Mouse (Mus musculus): ENCODE measurements around the gene Rimbp2. TPM values are rescaled to one million over a fixed set of nuclear protein-coding genes. Genes with fewer than 3 reads are reported as not detected.
"Not testable (repeated sequence)": the region's sequence is repeated elsewhere in the genome, so short reads cannot be mapped to it uniquely, and the experiment has no call there.

Rimbp2 gene
- polyA plus RNA-seq, 1 experiment from 2014 or later: 6.8 TPM

DNA sequence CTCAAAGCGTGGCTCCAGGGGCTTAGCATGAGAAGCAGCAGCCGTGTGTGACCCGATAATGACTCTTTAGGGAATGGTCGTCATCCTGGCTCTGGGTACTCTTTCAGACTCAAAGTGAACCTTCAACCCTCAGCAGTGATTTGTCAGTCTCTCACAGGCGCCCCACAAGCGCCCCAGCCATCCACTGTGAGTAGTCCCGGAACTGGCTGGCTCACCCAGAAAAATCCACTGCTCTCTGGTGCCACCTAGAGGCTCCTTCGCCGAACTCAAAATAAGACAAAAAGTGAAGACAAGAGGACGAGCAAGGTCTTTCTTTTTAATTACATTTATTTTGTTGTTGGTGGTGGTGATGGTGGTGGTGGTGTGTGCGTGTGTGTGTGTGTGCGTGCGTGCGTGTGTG, 18.0 kb upstream of the Rimbp2 start:
- H3K9ac ChIP-seq: no peak overlapping the region
- H3K27ac ChIP-seq: no peak overlapping the region
- no peak overlapping the region for H3K4me2 ChIP-seq
- no peaks in the 10 kb centered on the region for H3K9me3 ChIP-seq
- 15% methylated on average over 14 of the region's 14 CpGs for WGBS
- peak; percentile 58; the same call in 1 of the 2 replicates for ATAC-seq (replicated peaks)
- no peaks in the 10 kb centered on the region for H3K4me1 ChIP-seq
- H3K4me3 ChIP-seq: no peak overlapping the region
- H3K27me3 ChIP-seq (replicated peaks): no peaks in the 10 kb centered on the region
- H3K36me3 ChIP-seq (replicated peaks): no peaks in the 10 kb centered on the region

DNA sequence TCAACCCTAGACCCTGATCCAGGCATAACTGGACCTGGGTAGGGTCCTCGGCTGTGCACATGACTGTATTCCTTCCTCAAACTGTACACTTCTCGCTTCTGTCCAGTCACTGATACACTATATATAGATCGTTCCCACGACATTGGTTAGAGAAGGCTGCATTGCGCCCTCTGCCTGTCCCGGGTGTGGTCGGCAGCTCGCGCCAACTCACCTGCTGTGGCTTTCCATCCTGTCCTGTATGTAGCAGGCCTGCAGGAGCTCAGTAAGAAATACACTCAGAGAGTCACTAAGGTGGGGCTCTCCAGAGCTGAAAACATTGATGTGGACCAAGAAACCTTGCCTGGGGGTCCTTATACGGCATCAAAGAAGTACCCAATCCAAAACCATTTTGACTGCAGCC, 17.6 kb upstream of the Rimbp2 start:
- H3K9ac ChIP-seq: no peak overlapping the region
- no peak for ATAC-seq (replicated peaks)
- H3K4me1 ChIP-seq: no peaks in the 10 kb centered on the region
- no peak overlapping the region for H3K4me3 ChIP-seq
- no peak overlapping the region for H3K4me2 ChIP-seq
- no peak overlapping the region for H3K27ac ChIP-seq
- no peaks in the 10 kb centered on the region for H3K27me3 ChIP-seq (replicated peaks)
- 67% methylated on average over 10 of the region's 10 CpGs for WGBS
- no peaks in the 10 kb centered on the region for H3K9me3 ChIP-seq
- H3K36me3 ChIP-seq (replicated peaks): no peaks in the 10 kb centered on the region

DNA sequence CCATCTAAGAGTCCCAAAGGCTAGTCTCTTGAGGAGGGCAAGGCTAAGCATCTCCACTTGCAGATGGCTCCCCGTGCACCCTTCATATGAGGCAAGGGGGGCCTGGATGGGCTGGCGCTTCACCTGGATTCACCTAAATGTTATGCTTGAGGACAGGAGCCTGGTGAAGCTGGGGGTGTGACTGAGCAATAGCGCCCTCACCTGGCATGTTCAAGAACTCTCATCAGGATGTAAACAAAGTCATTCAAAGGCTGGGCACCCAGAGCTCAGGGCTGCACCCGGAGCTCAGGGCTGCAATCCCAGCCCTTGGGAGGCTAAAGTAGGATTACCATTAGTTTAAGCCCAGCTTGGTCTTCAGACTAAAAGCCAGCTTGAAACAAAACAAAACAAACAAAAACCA, 11.1 kb upstream of the Rimbp2 start:
- H3K27me3 ChIP-seq (replicated peaks): no peaks in the 10 kb centered on the region
- H3K9ac ChIP-seq: no peak overlapping the region
- 57% methylated on average over 4 of the region's 4 CpGs for WGBS
- H3K36me3 ChIP-seq (replicated peaks): no peaks in the 10 kb centered on the region
- H3K4me1 ChIP-seq: no peaks in the 10 kb centered on the region
- no peak overlapping the region for H3K4me2 ChIP-seq
- H3K27ac ChIP-seq: no peak overlapping the region
- no peak for ATAC-seq (replicated peaks)
- no peaks in the 10 kb centered on the region for H3K9me3 ChIP-seq
- no peak overlapping the region for H3K4me3 ChIP-seq

DNA sequence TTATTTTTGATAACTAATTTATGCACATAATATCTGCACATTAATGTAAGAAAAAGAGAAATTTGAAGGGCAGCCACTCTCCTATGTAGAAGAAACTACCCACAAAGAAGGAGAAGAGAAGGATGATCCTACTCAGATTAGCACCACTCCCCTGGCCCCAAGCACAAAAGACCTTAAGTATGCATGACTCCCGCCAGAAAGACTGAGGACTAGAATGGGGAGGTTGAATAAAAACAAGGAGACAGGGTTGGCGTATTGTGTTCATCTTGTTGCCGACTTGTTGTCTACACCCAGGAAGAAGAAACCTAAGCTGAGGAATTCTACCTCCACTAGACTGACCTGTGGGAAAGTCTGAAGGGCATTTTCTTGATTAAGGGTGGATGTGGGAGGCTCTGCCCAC, 5.6 kb upstream of the Rimbp2 start:
- Histone ChIP-seq H3K27me3 (replicated peaks) (no peaks in the 10 kb centered on the region), H3K9ac (no peak overlapping the region), H3K36me3 (replicated peaks) (no peaks in the 10 kb centered on the region), H3K4me3 (no peak overlapping the region), H3K27ac (no peak overlapping the region), H3K4me1 (peaks cover under 1% of the 10 kb centered on the region; the same call in 1 of the 2 replicates), H3K9me3 (no peaks in the 10 kb centered on the region), H3K4me2 (no peak overlapping the region)
- ATAC-seq (replicated peaks): no peak
- 79% methylated on average over 3 of the region's 3 CpGs for WGBS

DNA sequence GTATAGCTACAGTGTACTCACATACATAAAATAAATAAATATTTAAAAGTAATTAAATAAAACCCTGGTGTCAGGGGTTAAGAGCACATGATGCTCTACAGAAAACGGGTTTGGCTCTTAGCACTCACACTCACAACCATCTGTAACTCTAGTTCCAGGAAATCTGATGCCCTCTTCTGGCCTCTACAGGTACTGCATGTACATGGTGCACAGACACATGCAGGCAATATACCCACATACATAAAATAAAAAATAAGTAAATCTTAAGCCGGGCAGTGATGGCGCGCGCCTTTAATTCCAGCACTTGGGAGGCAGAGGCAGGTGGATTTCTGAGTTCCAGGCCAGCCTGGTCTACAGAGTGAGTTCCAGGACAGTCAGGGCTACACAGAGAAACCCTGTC, 1.1 kb upstream of the Rimbp2 start:
- not testable (repeated sequence) for H3K36me3 ChIP-seq (replicated peaks); H3K4me2 ChIP-seq; H3K9me3 ChIP-seq; H3K27ac ChIP-seq; H3K9ac ChIP-seq; H3K4me3 ChIP-seq; ATAC-seq (replicated peaks); H3K27me3 ChIP-seq (replicated peaks)
- WGBS: 92% methylated on average over 5 of the region's 5 CpGs
- peaks cover 15% of the 10 kb centered on the region; the same call in 1 of the 2 replicates for H3K4me1 ChIP-seq

DNA sequence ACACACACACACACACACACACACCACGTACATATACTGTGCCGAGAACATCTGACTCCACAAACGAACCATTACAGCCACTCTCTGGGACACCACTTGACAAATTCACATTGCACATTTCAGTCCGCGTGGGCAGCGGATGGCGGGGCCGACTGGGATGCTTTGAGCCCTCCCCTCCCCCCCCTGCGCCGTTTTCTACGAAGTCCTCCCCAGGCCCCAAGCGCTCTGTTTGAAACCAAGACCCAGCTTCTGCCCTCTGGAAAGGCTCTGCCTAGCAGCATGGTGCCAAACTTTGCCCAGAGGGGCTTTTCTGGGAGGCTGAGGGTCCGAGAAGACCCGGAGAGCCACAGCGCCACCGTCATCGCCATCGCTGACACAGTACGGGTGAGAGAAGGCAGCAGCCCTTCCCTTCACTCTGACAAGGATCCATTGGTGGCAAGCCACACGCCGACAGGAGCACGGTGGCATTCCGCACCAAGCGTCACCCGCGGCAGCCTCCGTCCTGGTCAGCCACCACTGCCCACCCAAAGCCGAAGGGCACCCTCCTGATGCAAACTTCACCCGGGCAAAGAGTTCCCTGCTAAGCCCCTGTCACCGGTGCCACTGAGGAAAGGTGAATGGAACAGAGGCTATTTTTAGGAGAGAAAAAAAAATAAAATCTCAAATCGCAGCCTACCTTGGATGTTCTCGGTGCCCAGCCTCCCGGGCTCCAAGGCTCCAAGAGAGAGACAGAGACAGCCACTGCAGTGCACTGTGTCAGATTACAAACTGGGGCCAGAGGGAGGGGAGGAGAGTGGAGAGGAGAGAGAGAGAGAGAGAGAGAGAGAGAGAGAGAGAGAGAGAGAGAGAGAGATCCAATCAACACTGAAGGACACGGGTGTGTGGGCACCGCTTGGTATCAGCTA, 743 bp downstream of the Rimbp2 start:
- H3K36me3 ChIP-seq (replicated peaks): no peaks in the 10 kb centered on the region
- peak overlapping the region; percentile 64 for H3K4me3 ChIP-seq
- ATAC-seq (replicated peaks): peak; percentile 76
- H3K27ac ChIP-seq: peak overlapping the region; percentile 90
- H3K9ac ChIP-seq: peak overlapping the region; percentile 66
- H3K4me1 ChIP-seq: peaks cover 15% of the 10 kb centered on the region; the same call in 1 of the 2 replicates
- peak overlapping the region; percentile 70 for H3K4me2 ChIP-seq
- WGBS: 1% methylated on average over 35 of the region's 35 CpGs
- H3K27me3 ChIP-seq (replicated peaks): no peaks in the 10 kb centered on the region
- no peaks in the 10 kb centered on the region for H3K9me3 ChIP-seq

DNA sequence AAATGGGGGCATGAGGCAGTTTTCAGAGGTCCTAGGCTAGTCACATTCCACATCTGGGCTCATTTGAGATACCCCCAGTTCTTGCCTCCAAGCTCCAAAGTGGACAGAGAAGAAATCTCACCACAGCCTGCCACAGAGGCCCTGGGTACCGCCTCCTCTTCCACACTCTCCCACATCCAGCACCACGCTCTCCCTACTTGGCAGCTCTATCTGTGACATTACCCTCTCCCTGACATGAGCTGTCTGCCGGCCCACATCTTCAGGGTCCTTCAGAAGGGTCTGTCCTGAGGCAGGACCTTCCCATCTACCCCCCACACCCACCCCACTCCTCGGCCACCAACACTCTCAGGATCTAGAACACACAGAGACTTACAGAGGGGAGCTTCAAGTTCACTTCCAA, 1.8 kb downstream of the Rimbp2 start:
- Histone ChIP-seq H3K27ac (peak overlapping the region; percentile 90; the same call in 1 of the 2 replicates), H3K9me3 (no peaks in the 10 kb centered on the region), H3K27me3 (replicated peaks) (no peaks in the 10 kb centered on the region), H3K36me3 (replicated peaks) (no peaks in the 10 kb centered on the region), H3K9ac (peak overlapping the region; percentile 66), H3K4me2 (peak overlapping the region; percentile 70), H3K4me1 (peaks cover 15% of the 10 kb centered on the region; the same call in 1 of the 2 replicates), H3K4me3 (peak overlapping the region; percentile 64)
- WGBS: 52% methylated on average over 4 of the region's 4 CpGs
- no peak for ATAC-seq (replicated peaks)

DNA sequence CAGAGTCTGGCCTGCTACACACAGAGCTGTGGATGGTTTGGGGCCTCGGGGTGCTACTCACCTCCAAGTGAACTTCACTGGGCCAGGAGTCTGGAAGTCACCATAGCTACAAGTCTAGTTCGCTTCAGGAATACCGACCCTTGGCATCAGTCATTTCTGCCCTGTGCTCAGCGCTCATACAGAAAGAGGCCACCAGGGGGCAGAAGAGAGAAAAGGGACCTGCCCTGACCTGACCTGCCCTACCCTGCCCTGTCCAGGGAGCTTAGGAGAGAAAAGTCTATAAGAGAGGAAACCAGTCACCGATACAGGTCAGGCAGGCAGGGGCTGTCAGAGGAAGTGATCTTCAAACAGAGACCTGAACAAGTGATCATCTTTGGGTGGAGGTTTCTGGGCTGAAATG, 6.2 kb downstream of the Rimbp2 start:
- Histone ChIP-seq H3K36me3 (replicated peaks) (no peaks in the 10 kb centered on the region), H3K9me3 (no peaks in the 10 kb centered on the region), H3K4me2 (no peak overlapping the region), H3K9ac (no peak overlapping the region), H3K4me3 (no peak overlapping the region), H3K4me1 (peaks cover 8% of the 10 kb centered on the region; the same call in 1 of the 2 replicates), H3K27ac (no peak overlapping the region), H3K27me3 (replicated peaks) (no peaks in the 10 kb centered on the region)
- 80% methylated on average over 5 of the region's 5 CpGs for WGBS
- no peak for ATAC-seq (replicated peaks)

DNA sequence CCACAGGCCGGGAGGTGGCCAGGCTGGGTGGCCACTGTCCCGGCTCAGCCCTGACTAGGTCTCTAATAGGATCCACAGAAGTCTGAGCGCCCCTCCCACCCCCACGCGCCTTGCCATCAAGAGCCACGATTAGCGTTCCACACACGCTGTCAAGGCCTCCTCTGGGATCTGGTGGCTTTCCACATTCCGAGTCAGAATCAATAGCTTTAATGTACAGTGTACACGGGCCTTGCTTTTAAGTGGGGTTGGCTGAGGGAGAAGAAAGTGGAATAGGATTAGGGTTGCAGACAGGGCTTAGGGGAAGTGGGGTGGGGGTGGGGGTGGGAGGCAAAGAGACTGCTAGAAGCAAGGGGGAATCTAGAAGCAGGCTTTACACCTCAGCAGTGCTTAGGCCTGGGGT, 12.8 kb downstream of the Rimbp2 start:
- Histone ChIP-seq H3K27me3 (replicated peaks) (no peaks in the 10 kb centered on the region), H3K4me1 (peaks cover 6% of the 10 kb centered on the region; the same call in 1 of the 2 replicates), H3K4me2 (no peak overlapping the region), H3K36me3 (replicated peaks) (no peaks in the 10 kb centered on the region), H3K9ac (no peak overlapping the region), H3K9me3 (no peaks in the 10 kb centered on the region), H3K27ac (no peak overlapping the region), H3K4me3 (no peak overlapping the region)
- ATAC-seq (replicated peaks): 0 out of 2 replicates have a peak, but pooled peaks have one; percentile 33
- 52% methylated on average over 10 of the region's 10 CpGs for WGBS

DNA sequence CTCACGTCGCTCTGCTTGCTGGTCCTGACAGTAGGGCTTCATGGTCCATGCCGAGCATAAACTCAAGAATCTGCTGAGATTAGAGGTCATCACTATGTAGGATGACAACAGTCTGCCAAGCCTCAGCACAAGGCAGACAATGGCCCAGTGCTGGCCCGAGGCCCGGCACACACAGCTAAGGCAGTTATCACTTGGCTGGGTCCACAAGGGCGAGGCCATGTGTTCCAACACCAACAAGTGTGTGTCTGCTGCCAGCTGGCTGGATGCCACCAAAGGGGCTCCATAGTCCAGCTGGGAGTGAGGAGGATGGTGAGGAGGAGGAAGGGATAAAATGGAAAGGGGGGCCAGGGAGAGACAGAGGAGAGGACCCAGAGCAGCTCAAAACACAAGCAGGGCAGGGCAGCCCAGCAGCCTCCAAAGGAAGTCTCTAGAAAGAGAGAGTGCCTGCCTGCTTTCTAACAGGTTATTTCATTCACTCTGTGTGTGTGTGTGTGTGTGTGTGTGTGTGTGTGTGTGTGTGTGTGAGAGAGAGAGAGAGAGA, 17.9 kb downstream of the Rimbp2 start:
- no peaks in the 10 kb centered on the region for H3K27me3 ChIP-seq (replicated peaks)
- ATAC-seq (replicated peaks): no peak
- no peak overlapping the region for H3K4me3 ChIP-seq
- no peak overlapping the region for H3K4me2 ChIP-seq
- no peak overlapping the region for H3K27ac ChIP-seq
- no peaks in the 10 kb centered on the region for H3K36me3 ChIP-seq (replicated peaks)
- H3K9me3 ChIP-seq: no peaks in the 10 kb centered on the region
- 69% methylated on average over 6 of the region's 6 CpGs for WGBS
- peaks cover 11% of the 10 kb centered on the region; the same call in 1 of the 2 replicates for H3K4me1 ChIP-seq
- no peak overlapping the region for H3K9ac ChIP-seq

DNA sequence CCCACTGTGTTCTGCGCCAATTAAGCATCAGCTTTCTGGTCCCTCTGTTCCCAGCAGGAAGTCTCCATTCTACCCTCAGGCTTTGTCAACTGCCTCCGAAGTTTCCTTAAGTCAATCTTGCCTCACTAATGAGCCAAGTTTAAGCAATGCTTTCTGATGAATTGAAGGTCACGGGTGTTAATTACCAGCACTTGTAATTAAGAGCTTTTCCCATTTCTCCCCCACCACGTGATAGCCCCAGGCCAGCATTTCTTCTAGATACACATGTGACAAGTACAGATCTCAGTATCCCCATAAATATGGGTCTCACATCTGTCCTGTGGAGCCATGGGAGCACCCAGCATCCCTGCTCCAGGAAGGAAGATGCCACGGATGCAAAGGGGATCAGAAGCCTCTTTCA, 20.5 kb downstream of the Rimbp2 start:
- ATAC-seq (replicated peaks): no peak
- H3K4me1 ChIP-seq: peaks cover 10% of the 10 kb centered on the region; the same call in 1 of the 2 replicates

DNA sequence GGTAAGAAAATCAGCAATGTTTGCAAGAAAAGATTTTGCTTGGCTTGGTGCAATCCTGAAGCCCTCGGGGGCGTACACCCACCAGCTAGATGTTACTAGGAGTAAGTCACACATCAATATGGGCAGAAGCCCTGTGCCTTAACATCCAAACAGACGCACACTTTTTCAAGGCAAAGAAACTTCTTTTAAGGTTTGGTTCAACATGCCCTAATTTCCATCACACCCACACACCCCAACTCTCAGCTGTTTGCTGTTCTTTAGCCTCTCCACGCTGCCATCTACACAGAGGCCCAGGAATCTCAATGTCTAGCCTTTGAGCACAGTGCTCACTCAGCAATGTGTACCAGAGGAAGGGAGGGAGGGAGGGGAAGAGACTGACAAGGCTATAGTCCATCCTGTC, 28.2 kb downstream of the Rimbp2 start:
- H3K9ac ChIP-seq: no peak overlapping the region
- no peak for ATAC-seq (replicated peaks)
- no peaks in the 10 kb centered on the region for H3K36me3 ChIP-seq (replicated peaks)
- no peaks in the 10 kb centered on the region for H3K27me3 ChIP-seq (replicated peaks)
- no peak overlapping the region for H3K4me3 ChIP-seq
- peaks cover 6% of the 10 kb centered on the region; the same call in 1 of the 2 replicates for H3K4me1 ChIP-seq
- H3K27ac ChIP-seq: no peak overlapping the region
- H3K9me3 ChIP-seq: no peaks in the 10 kb centered on the region
- H3K4me2 ChIP-seq: no peak overlapping the region
- 79% methylated on average over 4 of the region's 4 CpGs for WGBS

More for the DNA sequence above, 20.5 kb downstream of the Rimbp2 start:
- no peaks in the 10 kb centered on the region for H3K9me3 ChIP-seq
- H3K4me2 ChIP-seq: no peak overlapping the region
- 48% methylated on average over 5 of the region's 5 CpGs for WGBS
- H3K4me3 ChIP-seq: no peak overlapping the region
- H3K27me3 ChIP-seq (replicated peaks): no peaks in the 10 kb centered on the region
- no peak overlapping the region for H3K9ac ChIP-seq
- no peak overlapping the region for H3K27ac ChIP-seq
- no peaks in the 10 kb centered on the region for H3K36me3 ChIP-seq (replicated peaks)

Measured in midbrain, embryonic 15.5 days (tissue).